Mouse (Mus musculus) layer of hippocampus, adult 8-10 months (tissue): ENCODE measurements around the gene Cbx5. TPM values are rescaled to one million over a fixed set of nuclear protein-coding genes. Genes with fewer than 3 reads are reported as not detected.
A peak's percentile ranks its signal among the peaks of the same experiment; 100 is the strongest.
"Not testable (repeated sequence)": the region's sequence is repeated elsewhere in the genome, so short reads cannot be mapped to it uniquely, and the experiment has no call there.

Experiments
- DNase-seq, 2 experiments: peaks; one replicate each; pipeline ENCODE4 v3.0.0; 2022; ENCODE audit warnings: low spot score in 2 of 2
- total RNA-seq, 4 experiments: library from RNA; stranded (reverse); gene quantifications; 2 replicates each; pipeline ENCODE4 v1.2.4; 2022

Gene Cbx5
- 100 to 1,000 TPM; 170 to 209 (median 180) TPM for total RNA-seq

DNA sequence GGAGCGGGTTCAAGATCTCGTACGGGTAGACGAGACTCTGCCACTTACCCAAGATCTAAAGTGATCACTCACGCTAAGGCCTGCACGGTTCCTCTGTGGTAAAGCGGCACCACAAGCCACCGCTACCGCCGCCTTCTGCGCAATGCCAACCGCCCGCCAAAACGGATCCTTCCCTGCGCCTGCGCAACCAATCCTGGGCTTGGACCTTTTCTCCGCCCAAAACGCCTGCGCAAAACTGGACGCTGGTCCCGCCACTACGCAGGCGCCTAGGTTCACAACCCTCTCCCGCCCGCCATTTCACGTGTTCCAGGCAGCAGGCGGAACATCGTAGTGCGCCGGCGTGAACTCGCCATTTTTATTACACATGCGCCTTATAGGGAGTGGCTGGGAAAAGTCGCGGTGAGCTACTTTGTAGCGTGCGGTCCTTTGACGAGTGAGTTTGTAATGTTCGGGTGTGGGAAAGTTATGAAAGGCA is at the start of gene Cbx5:
Cbx5 (minus strand) TSS at position 132 of the 475 bp plus-strand sequence.
- peak; percentile 97 to 99 for DNase-seq

DNA sequence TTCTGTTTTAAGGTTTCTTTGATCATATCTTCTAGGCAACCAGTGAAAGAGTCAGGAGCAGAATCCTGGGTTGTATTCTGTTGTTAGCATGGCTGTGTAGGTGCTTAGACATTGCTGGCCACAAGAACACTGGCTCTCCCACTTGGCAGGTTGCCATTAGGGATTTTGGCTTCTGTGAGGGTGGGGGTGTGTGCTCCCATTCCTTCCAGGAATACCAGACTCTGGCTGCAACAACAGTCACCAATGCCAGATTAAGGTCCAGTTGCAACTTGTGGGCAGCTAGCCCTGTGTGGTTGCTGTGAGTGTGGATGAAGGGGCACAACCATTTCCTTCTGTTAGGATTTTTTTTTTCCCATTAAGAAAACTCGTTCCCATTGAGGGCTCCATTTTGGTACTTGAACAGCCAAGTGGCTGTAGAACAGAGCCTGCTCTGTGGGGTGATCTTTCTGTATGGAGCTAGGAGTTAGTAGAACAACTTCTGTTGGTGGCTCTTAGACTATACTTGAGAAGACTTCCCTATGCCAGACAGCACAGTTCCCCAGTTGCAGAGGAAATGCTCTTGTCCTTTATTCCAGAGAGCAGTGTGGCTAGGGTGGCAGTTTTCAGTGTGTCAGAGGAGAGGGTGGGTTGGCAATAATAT is 46.3 kb upstream of the Cbx5 start:
- no peak for DNase-seq

DNA sequence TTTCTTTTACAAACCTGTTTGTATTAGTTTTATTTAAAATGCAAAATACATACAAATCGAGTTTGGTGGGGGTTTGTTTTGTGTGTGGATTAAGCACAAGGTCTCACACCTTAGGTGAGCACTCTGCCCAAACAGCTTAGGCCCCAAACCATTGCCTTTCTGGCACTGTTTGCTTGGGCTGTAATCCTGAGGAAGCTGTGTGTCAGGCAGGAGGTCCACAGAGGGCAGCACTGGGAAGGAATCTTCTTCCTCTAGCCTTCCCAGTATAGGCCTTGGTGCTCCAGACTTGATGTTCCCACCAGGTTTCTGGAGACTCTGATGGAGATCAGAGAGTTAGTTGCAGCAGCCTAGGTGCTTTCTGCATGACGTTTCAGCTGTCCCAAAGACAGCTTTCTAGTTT is 45.0 kb upstream of the Cbx5 start:
- no peak for DNase-seq

DNA sequence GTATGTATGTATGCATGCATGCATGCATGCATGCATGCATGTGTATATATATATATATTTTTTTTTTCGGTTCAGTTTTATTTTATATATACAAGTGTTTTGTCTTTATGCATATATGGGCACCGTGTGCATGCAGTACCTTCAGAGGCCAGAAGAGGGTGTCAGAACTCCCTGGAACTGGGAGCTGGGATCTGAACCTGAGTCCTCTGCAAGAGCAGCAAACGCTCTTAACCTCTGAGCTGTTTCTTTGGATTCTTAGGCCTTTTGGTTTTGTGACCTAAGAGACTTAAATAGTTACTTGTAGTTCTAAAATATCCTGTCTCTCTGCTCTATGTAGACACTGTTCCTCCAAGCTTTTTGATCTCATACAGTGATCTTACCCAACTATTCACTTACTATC is 44.5 kb upstream of the Cbx5 start:
- no peak for DNase-seq

DNA sequence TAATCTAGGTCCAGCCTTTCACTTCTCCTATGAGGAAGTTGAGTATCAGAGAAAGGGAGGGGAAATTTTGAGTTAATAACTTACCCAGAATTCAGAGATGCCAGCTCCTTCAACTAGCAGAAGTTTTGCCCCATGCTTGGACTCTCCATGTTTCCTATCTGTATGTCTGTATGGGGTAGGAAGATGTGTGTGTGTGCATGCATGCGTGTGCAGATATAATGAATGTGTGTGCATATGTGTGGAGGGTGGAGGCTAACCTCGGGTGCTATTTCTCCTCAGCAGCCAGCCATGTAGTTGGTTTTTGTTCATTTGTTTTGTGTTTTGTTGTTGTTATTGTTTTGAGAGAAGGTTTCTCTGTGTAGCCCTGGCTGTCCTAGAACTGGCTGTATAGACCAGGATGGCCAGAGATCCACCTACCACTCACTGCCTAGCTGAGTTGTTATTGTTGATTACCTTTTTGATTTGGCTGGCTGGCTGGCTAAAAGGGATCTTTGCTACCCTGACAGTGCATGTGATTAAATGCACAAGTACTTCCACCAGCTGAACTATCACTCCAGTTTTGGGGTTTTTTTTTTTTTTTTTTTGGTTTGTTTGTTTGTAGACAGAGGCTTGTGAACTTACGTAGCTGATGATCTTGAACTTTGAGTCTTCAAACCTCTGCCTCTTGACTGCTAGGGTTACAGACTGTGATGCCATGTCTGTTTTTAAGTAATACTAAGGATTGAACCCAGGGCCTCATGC is 42.0 kb upstream of the Cbx5 start:
- no peak for DNase-seq

DNA sequence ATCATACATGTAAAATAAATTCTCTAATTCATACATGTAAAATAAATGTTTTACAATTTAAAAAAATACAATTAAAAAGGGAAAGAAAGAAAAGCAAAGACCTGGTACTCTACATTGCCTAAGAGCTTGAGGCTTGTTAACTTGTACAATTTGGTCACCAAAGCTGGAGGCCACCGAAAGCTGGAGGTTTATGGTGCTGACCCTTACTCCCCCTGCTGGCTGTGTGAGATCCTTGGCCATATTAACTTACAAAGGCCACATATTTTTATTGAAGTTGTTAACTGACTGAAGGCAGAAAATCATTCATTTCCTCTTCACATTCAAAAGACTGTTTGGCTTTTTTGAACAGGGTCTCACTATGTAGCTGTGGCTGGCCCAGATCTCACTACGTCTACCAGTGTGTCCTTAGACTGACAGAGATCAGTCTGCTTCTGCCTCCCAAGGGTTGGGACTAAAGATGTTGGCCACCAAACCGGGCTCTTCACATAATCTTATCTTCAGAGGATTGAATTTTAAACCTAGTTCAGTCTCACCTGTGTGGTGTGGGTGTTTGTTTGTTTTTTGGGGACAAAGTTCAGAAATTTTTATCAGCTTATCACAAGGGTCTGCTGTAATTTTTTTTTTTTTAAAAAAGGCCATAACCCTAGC is 41.3 kb upstream of the Cbx5 start:
- no peak for DNase-seq

DNA sequence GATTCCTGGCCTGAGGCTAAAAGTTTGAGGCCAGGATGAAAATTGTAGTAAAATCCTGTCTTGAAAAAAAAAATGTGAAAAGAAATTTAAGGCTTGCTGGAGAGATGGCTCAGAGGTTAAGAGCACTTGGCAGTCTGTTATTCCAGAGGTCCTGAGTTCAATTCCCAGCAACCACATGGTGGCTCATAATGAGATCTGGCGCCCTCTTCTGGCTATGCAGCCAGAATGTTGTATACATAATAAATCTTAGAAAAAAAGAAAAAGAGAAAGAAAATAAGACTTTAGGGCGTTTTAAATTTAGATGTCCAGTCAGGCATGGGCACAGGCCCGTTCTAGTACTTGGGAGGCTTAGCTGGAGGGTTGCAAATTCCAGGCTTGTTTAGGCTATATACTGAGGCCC is 40.1 kb upstream of the Cbx5 start:
- no peak for DNase-seq

DNA sequence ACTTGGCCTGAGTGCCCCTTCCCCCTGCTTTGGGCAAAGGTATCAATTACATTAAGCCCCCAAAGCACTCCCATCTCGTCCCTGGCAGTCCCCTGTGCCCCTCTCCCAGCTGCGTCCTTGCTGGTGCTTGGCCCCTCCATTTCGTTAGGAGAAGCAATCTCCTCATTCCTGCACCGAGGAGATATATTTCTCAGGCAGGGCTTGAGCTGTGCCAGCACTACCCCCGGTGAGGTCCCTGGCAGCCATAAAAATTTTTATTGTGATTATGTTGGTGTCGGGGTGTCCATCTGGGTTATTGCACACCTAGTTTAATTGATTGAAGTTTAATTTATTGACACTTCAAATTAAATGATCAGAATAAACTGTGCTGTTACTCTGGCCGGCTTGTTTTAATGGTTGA is 38.3 kb upstream of the Cbx5 start:
- no peak for DNase-seq

DNA sequence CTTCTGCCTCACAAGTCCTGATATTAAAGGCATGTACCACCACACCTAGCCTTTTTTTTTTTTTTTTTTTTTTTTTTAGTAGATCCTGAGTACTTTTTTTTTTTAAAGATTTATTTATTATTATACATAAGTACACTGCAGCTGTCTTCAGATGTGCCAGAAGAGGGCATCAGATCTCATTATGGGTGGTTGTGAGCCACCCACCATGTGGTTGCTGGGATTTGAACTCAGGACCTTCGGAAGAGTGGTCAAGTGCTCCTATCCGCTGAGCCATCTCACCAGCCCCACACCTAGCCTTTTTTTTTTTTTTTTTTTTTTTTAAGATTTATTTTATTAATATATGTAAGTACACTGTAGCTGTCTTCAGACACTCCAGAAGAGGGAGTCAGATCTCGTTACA is 36.3 kb upstream of the Cbx5 start:
- DNase-seq = not testable (repeated sequence)

DNA sequence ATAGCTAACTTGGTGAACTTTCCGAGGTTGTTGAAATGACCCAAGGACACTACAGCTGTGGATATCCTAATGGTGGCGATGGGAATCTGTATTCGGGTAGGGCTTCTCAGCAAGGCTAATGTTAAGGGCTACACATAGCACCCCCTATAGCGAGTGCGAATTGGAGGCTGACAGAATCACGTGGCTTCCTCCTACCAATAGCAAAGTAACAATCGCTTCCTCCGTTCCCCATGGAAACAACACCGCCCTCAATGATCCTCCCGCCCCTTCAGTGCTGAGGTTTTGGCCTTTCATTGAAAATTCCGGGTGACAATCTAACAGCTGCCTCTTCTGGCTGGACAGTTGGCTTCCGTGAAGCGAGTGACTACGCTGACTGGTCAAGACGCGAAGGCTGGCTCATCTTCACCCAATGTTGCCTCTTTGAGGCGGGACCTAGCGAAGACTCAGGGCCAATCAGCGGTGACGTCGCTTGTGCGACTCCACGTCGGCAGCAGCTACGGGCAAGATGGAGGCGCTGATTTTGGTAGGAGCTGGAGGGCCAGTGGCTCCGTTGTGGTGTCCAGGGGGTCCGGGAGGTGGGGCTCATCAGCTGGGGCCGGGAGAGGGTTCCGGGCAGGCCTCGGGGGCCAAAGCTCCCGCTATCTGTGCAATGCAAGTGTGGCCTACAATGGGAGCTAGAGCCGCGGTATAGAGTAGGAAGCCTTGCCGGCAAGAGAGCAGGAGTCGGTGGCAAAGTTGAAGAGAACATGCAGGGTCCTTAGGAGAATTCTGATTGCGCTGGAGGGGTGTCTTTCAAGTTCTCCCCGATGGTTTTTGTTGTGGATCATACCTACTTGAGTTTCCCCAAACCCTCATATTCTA is 33.0 kb upstream of the Cbx5 start, which contains the start of gene Copz1:
Copz1 (plus strand) TSS at position 296 of the 861 bp plus-strand sequence.
- DNase-seq = peak; percentile 98 to 99

DNA sequence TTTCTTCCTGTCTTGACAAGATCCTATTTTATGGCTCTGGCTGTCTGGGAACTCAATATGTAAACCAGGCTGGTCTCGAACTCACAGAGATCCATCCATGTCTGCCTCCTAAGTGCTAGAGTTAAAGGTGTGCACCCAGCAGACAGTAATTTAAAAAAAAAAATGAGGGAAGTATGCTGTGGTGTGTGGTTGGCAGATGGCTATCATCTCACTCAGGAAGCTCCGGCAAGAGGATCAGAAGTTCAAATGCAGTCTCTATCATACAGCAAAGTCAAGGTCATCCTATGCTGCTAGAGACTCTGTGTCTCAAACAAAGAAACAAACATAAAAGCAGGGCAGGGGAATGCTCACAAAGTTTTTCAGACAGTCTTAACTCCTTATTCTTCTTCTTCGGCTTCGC is 29.3 kb upstream of the Cbx5 start:
- DNase-seq = no peak

DNA sequence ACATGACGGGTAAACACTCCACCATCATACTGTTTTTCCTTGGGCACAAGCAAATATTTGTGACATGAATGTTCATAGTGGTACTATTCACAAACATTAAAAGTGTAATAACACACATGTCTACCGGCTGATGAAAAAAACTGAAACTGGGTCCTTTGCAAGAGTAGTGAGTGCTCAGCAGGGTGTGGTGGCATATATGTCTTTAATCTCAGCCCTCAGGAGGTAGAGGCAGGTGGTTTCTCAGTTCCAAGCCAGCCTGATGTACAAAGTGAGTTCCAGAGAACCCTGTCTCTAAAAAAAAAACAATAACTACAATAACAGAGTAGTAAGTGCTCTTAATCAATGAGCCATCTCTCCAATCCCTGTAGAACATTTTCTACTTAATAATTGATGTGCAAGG is 25.2 kb upstream of the Cbx5 start:
- no peak for DNase-seq

DNA sequence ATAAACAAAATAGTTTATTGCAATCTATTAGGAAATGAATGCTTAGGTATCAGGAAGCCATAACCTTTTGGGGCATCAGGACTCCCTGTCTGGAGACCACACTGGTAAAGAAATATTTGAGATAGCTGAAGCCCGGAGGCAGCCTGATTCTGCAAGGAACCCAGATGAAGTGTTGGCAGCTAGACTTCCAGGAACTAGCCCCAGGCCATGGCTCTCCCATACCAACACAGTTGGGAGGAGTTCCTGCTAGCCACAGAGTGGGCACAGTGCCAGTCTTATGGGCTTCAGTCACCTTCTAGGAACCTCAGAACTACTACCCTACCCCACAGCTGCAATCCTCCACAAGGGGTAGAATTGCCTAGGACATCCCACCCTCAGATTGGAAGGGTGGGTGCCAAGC is 20.4 kb upstream of the Cbx5 start:
- no peak for DNase-seq

DNA sequence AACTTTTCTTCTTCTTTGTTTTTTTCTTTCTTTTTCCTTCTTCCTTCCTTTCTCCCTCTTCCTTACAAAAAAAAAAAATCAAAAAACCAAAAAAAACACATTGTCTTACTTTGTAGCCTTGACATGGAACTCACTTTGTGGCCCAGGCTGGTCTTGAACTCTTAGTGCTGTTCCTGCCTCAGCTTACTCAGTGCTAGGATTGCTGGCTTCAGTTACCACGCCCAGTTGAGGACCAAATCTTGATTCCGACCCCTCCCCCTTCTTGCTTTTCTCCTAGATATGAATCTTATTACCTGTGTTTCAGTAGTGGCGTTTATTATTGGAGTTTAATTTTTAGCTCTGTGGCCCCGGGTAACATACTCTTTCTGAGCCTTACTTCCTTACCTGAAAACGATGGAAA is 19.5 kb upstream of the Cbx5 start:
- no peak for DNase-seq

DNA sequence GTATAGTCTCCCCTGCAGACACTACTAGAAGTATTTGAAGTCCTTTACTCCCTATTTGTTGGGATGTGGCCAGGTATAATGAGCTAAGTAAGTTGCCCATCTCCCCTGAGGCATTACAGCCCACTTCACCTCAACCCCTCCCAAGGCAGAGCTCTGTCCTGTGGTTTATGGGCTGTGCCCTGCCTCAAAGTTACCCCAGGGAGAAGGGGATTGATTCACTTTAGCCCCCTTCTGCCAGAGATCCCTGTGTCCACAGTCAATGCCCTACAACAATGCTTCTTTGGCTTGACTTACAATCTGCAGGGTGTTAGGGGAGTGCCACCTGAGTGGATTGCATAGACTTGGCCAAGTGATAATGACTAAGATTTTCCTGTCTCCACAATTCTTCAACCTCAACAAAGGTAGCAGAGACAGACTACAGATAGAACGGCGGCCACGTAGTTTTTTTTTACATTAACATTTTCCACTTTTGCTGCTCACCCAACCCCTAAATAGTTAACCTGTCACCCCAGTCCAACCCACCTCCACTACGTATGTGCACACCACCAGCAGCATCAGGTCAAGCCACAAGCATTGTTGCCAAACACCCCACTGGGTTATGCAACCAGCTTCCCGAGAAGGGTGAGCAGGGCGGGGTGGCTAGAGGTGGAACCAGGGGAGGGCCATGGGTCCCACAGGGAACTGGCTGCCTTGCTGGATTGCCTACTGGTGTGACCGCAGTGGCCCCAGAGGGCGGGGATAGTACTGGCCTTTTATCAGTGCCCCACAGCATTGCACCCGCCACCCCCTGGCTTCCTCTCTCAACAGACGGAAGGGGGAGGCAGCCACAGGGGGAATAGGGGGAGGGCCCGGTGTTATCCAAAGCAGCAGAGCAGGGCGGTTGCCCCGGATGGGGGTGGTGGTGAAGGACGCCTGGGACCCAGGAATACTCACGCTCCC is 18.4 kb upstream of the Cbx5 start, which contains the start of gene Nfe2:
Nfe2 (minus strand) TSS at position 614 of the 939 bp plus-strand sequence.
- no peak for DNase-seq

DNA sequence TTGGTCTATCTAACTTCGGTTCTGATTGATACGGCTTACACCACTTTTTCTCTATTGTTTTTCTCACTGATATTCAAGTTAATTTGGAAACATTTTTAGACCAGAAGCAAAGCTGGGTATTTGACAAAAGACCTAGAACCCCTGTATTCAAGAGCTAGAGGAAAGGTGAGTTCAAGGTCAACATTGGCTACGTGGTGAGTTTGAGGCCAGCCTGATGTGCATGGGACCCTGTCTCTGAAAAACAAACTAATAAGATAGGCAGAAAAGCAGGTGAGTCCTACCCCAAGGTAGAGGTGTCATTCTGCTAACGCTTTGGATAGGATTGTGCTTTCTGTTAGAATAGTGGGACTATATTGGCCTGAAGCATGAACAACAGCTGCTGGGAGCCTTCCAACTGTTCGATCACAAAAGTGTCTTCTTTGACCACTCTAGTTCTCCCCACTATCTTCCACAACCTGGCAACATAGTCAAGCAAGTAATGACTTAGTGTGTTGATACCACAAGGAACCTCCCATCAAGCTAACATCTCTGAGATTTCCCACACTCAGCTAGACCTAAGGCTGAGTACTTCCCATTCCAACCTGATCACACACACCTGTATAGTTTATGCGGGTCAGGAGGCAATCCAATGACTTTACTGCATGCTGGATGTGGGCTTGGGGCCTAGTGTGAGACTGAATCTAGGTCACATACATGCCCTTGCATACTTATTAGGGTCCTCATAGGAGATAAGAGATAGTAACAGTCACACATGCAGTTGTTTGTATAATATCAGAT is 16.8 kb upstream of the Cbx5 start:
- DNase-seq = no peak

DNA sequence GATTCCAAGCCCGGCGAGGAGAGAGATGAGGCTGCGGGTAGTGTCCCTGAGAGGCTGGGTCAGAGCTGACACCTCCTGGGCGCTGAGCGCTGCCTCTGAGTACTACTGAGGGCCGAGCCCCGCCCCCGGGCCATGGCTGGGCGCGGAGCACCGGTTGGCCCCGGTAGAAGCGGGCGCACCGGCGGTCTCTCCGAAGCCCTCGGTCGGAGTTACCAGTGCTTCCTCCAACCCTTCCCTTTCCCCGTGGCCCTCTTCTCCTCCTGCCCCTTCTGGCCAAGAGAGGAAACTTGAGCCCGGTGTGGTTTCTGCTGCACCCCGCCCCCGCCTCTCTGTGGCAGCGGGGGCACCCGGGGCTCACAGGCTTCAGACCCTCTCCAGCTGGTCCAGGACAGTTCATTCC is 15.6 kb upstream of the Cbx5 start:
- no peak for DNase-seq

DNA sequence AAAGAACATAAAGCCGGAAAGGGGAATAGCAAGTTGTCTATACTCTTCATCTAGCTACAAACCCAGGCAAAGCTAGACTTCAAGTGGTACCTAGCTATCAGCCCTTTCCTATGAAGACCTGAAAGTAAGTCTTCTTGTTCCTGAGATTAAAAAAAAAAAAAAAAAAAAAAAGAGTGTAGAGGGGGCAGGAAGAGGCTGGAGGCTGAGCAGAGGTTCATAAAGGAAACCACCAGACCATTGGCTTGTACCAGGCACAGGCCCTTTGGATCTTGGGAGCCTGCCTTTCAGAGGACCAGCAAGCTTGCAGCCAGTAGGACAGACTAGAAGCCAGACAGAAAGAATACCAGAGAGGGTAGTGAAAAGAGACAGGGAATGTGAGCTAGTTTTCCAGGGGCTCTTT is 13.7 kb upstream of the Cbx5 start:
- DNase-seq = no peak

DNA sequence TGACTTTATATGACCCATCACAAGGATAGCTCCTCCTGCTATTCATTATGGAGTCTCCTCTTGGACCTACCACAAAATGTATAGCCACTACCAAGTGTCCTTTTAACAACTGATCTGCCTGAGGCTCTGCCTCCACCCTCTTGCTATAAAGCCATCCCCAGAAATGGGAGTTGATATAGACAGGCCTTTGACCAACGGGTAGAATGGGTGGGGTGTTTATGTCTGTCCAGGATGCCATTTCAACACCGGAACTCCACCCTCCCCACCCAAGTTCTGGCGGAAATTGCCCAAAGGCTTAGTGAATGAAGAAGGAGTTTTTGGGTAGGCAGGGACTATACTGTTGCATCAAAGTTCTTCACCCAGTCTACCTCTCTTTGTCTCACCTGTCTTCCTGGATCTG is 13.0 kb upstream of the Cbx5 start:
- no peak for DNase-seq

DNA sequence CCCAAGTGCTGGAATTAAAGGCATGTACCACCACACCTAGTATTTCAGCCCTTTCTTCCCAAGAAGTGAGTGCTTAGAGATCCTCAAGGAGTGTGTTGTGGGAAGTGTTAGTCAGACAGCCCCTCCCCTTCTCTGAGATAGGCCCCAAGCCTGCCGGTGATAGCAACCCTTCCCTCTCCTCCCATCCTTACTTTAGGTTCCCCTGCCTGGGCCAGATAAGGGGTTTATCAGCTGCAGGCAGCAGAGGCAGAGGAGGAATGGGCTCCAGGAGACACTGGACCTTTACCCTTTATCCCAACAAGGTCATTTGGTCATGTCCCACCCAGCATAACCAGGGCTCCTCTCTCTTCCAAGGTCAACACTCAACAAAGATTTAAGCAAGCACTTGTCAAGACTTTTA is 12.0 kb upstream of the Cbx5 start:
- no peak for DNase-seq
